Mouse (Mus musculus): ENCODE measurements around the gene Tlr12. TPM values are rescaled to one million over a fixed set of nuclear protein-coding genes. Genes with fewer than 3 reads are reported as not detected.

Tlr12 gene
- total and polyA plus RNA-seq, 3 experiments: 0.04 to 0.14 (median 0.12) TPM

DNA sequence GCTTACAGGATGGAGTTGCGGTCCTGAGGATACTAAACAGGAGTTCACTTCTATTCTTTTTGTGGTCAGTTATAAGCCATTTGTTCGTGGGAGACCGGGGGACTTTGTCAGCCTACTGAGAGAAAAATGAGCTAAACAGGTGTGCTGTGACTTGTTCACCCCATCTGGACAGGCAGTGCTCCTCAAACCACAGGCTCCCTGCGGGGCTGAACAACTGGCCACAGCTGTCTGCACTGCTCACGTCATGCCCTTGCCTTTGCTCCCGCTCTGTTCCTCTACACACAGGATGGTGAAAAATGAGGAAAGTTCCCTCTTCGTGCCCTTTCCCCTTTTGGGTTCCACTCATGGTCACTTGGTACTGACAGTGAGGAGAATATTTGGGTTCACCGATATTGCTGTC, 42.6 kb upstream of the Tlr12 start:
- DNase-seq (ENCODE audit: extremely low read depth): no peak
- H3K4me1 ChIP-seq (ENCODE audit: control insufficient read depth in 1 of 2, insufficient read depth in 2 of 2): peaks cover 28 to 80% of the 10 kb centered on the region in 2 experiments
- H3K9me3 ChIP-seq (replicated peaks; ENCODE audit: low read length): no peaks in the 10 kb centered on the region
- in situ Hi-C loops (cut with MboI; ENCODE audit: low pct_ligation_motif_present, low pct_unique_long_range_greater_than_20kb, low sequenced_read_pairs) (no loop called here), dilution Hi-C loops (cut with MboI; ENCODE audit: extremely low pct_ligation_motif_present, extremely low pct_unique_long_range_greater_than_20kb, low sequenced_read_pairs) (no loop called here)
- H3K9ac ChIP-seq (ENCODE audit: insufficient read depth, low read depth): no peak overlapping the region
- H3K27ac ChIP-seq (ENCODE audit: insufficient read depth, low read depth): no peak overlapping the region
- H3K79me2 ChIP-seq (replicated peaks; ENCODE audit: control insufficient read depth, extremely low read depth, insufficient read depth, poor library complexity, severe bottlenecking): no peaks in the 10 kb centered on the region
- TF ChIP-seq EP300 (IDR thresholded peaks at IDR 0.05; ENCODE audit: low read length): peak; percentile 67
- peak; percentile 23; the same call in 1 of the 2 replicates for TF ChIP-seq IRF4 (IDR thresholded peaks at IDR 0.05; ENCODE audit: low read depth, low read length)
- no peak; the same call in 1 of the 2 replicates for TF ChIP-seq ETS1 (conservative IDR thresholded peaks at IDR 0.05; ENCODE audit: low read depth, low read length)
- peak; percentile 96 for TF ChIP-seq TCF12 (IDR thresholded peaks at IDR 0.05; ENCODE audit: low read depth, low read length)
- no peak overlapping the region for H3K4me2 ChIP-seq (ENCODE audit: insufficient read depth, low read depth, poor library complexity, severe bottlenecking)
- H3K4me3 ChIP-seq (replicated peaks in 1 of 3; ENCODE audit: low read depth in 2 of 3, low read length in 2 of 3, poor library complexity in 1 of 3): no peak overlapping the region
- no peaks in the 10 kb centered on the region for H3K27me3 ChIP-seq (replicated peaks)
- H3K36me3 ChIP-seq (replicated peaks in 1 of 2; ENCODE audit: control insufficient read depth in 1 of 2, insufficient read depth in 1 of 2, low read length in 1 of 2): no peaks in the 10 kb centered on the region

DNA sequence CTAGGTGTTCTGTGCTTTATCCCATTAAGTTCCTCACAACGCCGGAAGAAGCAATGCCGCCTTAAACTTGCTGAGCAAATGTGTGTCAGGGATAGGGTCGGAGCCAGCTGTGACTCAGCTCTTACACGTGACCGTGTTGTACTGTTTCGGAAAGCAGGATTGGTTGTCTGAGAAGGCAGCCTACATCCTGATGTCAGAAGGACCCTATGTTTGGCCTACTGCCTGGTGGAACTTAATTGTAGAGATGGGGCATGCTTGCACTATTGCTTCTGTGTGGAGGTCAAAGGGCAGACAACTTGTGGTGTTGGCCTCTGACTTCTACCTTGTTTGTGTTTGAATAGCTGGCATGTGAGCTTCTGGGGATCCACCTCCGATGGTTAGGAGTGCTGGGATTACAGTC, 41.8 kb upstream of the Tlr12 start:
- dilution Hi-C loops (cut with MboI; ENCODE audit: extremely low pct_ligation_motif_present, extremely low pct_unique_long_range_greater_than_20kb, low sequenced_read_pairs) (no loop called here), in situ Hi-C loops (cut with MboI; ENCODE audit: low pct_ligation_motif_present, low pct_unique_long_range_greater_than_20kb, low sequenced_read_pairs) (no loop called here)
- TF ChIP-seq MYC (IDR thresholded peaks at IDR 0.05; ENCODE audit: low read depth, low read length) (no peak), USF2 (conservative IDR thresholded peaks at IDR 0.05; ENCODE audit: low read depth, low read length) (no peak), ZNF384 (IDR thresholded peaks at IDR 0.05; ENCODE audit: low read depth, low read length) (no peak), PAX5 (IDR thresholded peaks at IDR 0.05; ENCODE audit: low read length) (no peak)
- no peak for DNase-seq (ENCODE audit: extremely low read depth)
- Histone ChIP-seq H3K27me3 (replicated peaks) (no peaks in the 10 kb centered on the region), H3K79me2 (replicated peaks; ENCODE audit: control insufficient read depth, extremely low read depth, insufficient read depth, poor library complexity, severe bottlenecking) (no peaks in the 10 kb centered on the region), H3K9ac (ENCODE audit: insufficient read depth, low read depth) (no peak overlapping the region), H3K9me3 (replicated peaks; ENCODE audit: low read length) (no peaks in the 10 kb centered on the region), H3K4me3 (replicated peaks in 1 of 3; ENCODE audit: low read depth in 2 of 3, low read length in 2 of 3, poor library complexity in 1 of 3) (no peak overlapping the region), H3K27ac (ENCODE audit: insufficient read depth, low read depth) (no peak overlapping the region), H3K36me3 (replicated peaks in 1 of 2; ENCODE audit: control insufficient read depth in 1 of 2, insufficient read depth in 1 of 2, low read length in 1 of 2) (no peaks in the 10 kb centered on the region), H3K4me1 (ENCODE audit: control insufficient read depth in 1 of 2, insufficient read depth in 2 of 2) (peaks cover 26 to 82% of the 10 kb centered on the region in 2 experiments), H3K4me2 (ENCODE audit: insufficient read depth, low read depth, poor library complexity, severe bottlenecking) (no peak overlapping the region)

DNA sequence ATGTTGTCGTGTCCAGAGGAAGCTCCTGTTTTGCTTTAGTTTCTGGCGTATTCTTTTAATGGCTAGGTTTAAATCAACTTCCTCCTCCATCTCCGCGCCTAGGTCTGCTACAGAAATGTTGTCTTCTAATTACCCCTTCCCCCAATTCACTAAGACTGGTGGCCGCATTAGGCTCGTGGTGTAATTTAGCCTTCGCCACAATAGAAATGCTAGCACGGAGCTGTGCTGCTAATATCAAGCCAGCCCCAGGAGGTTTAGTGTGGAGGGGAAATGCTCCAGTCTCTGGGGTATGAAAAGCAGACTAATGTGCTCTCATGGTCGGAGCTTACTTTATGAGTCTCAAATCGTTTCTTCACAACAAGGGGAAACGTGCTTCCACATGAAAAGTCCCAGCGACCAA, 37.0 kb upstream of the Tlr12 start:
- peak overlapping the region; percentile 47 to 72 (median 63) for H3K4me3 ChIP-seq (replicated peaks in 1 of 3; ENCODE audit: low read depth in 2 of 3, low read length in 2 of 3, poor library complexity in 1 of 3)
- H3K27ac ChIP-seq (ENCODE audit: insufficient read depth, low read depth): no peak overlapping the region
- no peak overlapping the region; the same call in 1 of the 2 replicates for H3K9ac ChIP-seq (ENCODE audit: insufficient read depth, low read depth)
- no peaks in the 10 kb centered on the region for H3K9me3 ChIP-seq (replicated peaks; ENCODE audit: low read length)
- DNase-seq (ENCODE audit: extremely low read depth): no peak
- dilution Hi-C loops (cut with MboI; ENCODE audit: extremely low pct_ligation_motif_present, extremely low pct_unique_long_range_greater_than_20kb, low sequenced_read_pairs) (no loop called here), in situ Hi-C loops (cut with MboI; ENCODE audit: low pct_ligation_motif_present, low pct_unique_long_range_greater_than_20kb, low sequenced_read_pairs) (loop anchor here (5.0 kb wide), 1 partner anchor 37 kb away; no protein-coding TSS in a partner anchor)
- no peak for TF ChIP-seq UBTF (IDR thresholded peaks at IDR 0.05; ENCODE audit: low read depth, low read length)
- H3K27me3 ChIP-seq (replicated peaks): peaks cover 6% of the 10 kb centered on the region
- H3K4me2 ChIP-seq (ENCODE audit: insufficient read depth, low read depth, poor library complexity, severe bottlenecking): peak overlapping the region; percentile 96
- peaks cover 0 to 45% of the 10 kb centered on the region in 2 experiments; a peak in 2 of 4 replicates for H3K4me1 ChIP-seq (ENCODE audit: control insufficient read depth in 1 of 2, insufficient read depth in 2 of 2)
- H3K79me2 ChIP-seq (replicated peaks; ENCODE audit: control insufficient read depth, extremely low read depth, insufficient read depth, poor library complexity, severe bottlenecking): no peaks in the 10 kb centered on the region
- H3K36me3 ChIP-seq (replicated peaks in 1 of 2; ENCODE audit: control insufficient read depth in 1 of 2, insufficient read depth in 1 of 2, low read length in 1 of 2): no peaks in the 10 kb centered on the region

Measured in CH12.LX (cell line).